Mouse (Mus musculus) gastrocnemius, postnatal 14 days (tissue): ENCODE measurements at regions not wholly inside any gene's neighbourhood (a gene's known extent, or its start where the extent isn't known, plus 50 kb on each side); places are given as distances from the start of the nearest gene placed in this dataset.

Experiments used
- DNase-seq: peaks from one replicate; pipeline ENCODE4 v3.0.0; 2021; ENCODE audit warnings: mixed read lengths
- intact Hi-C: fragments of 180-260 bp; cut with DNase I; formaldehyde crosslinking; loops from one replicate; pipeline ENCODE4 v1.15.1; 2025; ENCODE audit warnings: low total_unique reads

- intact Hi-C loops = no loop called here
- no peak for DNase-seq
Observed at GRCm38 (mm10) chr9:30273836-30274235, 153.1 kb upstream of the Snx19 start.

- intact Hi-C loops = no loop called here
- no peak for DNase-seq
Observed at GRCm38 (mm10) chr9:30278231-30278630, 148.7 kb upstream of the Snx19 start.

GRCm38 (mm10) chr9:30283080-30283770 lies 143.7 kb upstream of the Snx19 start:
- no peak for DNase-seq

GRCm38 (mm10) chr9:30283771-30284148 lies 143.1 kb upstream of the Snx19 start:
- intact Hi-C loops = no loop called here
- DNase-seq = no peak

More at GRCm38 (mm10) chr9:30283080-30283770, 143.7 kb upstream of the Snx19 start:
- intact Hi-C loops = no loop called here

- intact Hi-C loops = no loop called here
Observed at GRCm38 (mm10) chr9:30284562-30285323, 142.2 kb upstream of the Snx19 start.

GRCm38 (mm10) chr9:30285324-30285599 lies 141.6 kb upstream of the Snx19 start:
- no peak for DNase-seq
- intact Hi-C loops = no loop called here

More at GRCm38 (mm10) chr9:30284562-30285323, 142.2 kb upstream of the Snx19 start:
- no peak for DNase-seq

- intact Hi-C loops = no loop called here
Observed at GRCm38 (mm10) chr9:30299844-30300243, 127.1 kb upstream of the Snx19 start.

GRCm38 (mm10) chr9:30308281-30308680 lies 118.6 kb upstream of the Snx19 start:
- no peak for DNase-seq
- intact Hi-C loops = no loop called here

More at GRCm38 (mm10) chr9:30299844-30300243, 127.1 kb upstream of the Snx19 start:
- no peak for DNase-seq

GRCm38 (mm10) chr9:30313360-30313759 lies 113.5 kb upstream of the Snx19 start:
- intact Hi-C loops = no loop called here
- DNase-seq = no peak

- peak; percentile 44 for DNase-seq
- intact Hi-C loops = no loop called here
Observed at GRCm38 (mm10) chr9:30314355-30315171, 112.3 kb upstream of the Snx19 start.

GRCm38 (mm10) chr9:30315172-30315644 lies 111.7 kb upstream of the Snx19 start:
- DNase-seq = peak; percentile 16
- intact Hi-C loops = no loop called here

- intact Hi-C loops = no loop called here
- DNase-seq = no peak
Observed at GRCm38 (mm10) chr9:30344866-30345265, 82.0 kb upstream of the Snx19 start.

GRCm38 (mm10) chr9:30353965-30354364 lies 72.9 kb upstream of the Snx19 start:
- no peak for DNase-seq
- intact Hi-C loops = no loop called here

- DNase-seq = no peak
- intact Hi-C loops = no loop called here
Observed at GRCm38 (mm10) chr9:30355642-30356041, 71.3 kb upstream of the Snx19 start.

GRCm38 (mm10) chr9:30369554-30370440 lies 57.1 kb upstream of the Snx19 start:
- intact Hi-C loops = no loop called here

GRCm38 (mm10) chr9:30370789-30371188 lies 56.1 kb upstream of the Snx19 start:
- intact Hi-C loops = no loop called here
- no peak for DNase-seq

More at GRCm38 (mm10) chr9:30369554-30370440, 57.1 kb upstream of the Snx19 start:
- DNase-seq = no peak

GRCm38 (mm10) chr9:30376908-30377307 lies 50.0 kb upstream of the Snx19 start:
- no peak for DNase-seq
- intact Hi-C loops = no loop called here
